ENCODE assay signal across 11 mouse cellular contexts in genomic region chr7:123429624-123430410, GRCm38 (mm10). TPM values are rescaled to one million over a fixed set of nuclear protein-coding genes. Genes with fewer than 3 reads are reported as not detected.
A peak's percentile ranks its signal among the peaks of the same experiment; 100 is the strongest.
DNase-seq lines count a peak whose midpoint lies in the region; ATAC-seq lines count a peak whose summit lies in the region.
"Had no signal": no experiment of that assay in that cellular context is flagged by ENCODE, and none has a peak within 500 bp of the region (broad histone marks: within the 10 kb centered on the region; RNA-seq: fewer than 3 reads in every experiment).

No protein-coding gene starts in this region.

- intact Hi-C loops in heart, postnatal 10 days (cut with DNase I): no loop called here
- intact Hi-C loops in left cerebral cortex, postnatal 4 days (cut with DNase I): no loop called here

- peak; percentile 94 for DNase-seq in heart, adult 11 months
- DNase-seq in heart, postnatal 10 days: no peak
- DNase-seq in 416B (ENCODE audit: low read depth): peak; percentile 84
- DNase-seq in cerebellum, postnatal 36 days: no peak
- DNase-seq in left cerebral cortex, postnatal 4 days: no peak

- peak overlapping the region; percentile 10 for H3K4me3 ChIP-seq in megakaryocyte, embryonic 14.5 days (replicated peaks)
- H3K4me3 ChIP-seq in forebrain, embryonic 12.5 days (replicated peaks): no peak overlapping the region
- H3K4me3 ChIP-seq: limb, embryonic 15.5 days; neural tube, embryonic 13.5 days had no signal

- H3K27ac ChIP-seq in forebrain, embryonic 12.5 days: no peak overlapping the region
- H3K27ac ChIP-seq: limb, embryonic 15.5 days; neural tube, embryonic 13.5 days had no signal

- WGBS in forebrain, embryonic 12.5 days: 90% methylated on average over 8 of the region's 8 CpGs

- peaks cover 35% of the 10 kb centered on the region for H3K4me1 ChIP-seq in megakaryocyte, embryonic 14.5 days
- no peaks in the 10 kb centered on the region for H3K4me1 ChIP-seq in forebrain, embryonic 12.5 days
- H3K4me1 ChIP-seq: limb, embryonic 15.5 days; neural tube, embryonic 13.5 days had no signal

- ATAC-seq in common myeloid progenitor, adult 5-6 weeks (replicated peaks; ENCODE audit: low read depth, poor library complexity, severe bottlenecking): peak; percentile 87
- no peak for ATAC-seq in forebrain, embryonic 12.5 days (ENCODE audit: low FRiP score)

- H3K27me3 ChIP-seq in megakaryocyte, embryonic 14.5 days (replicated peaks): no peaks in the 10 kb centered on the region
- no peaks in the 10 kb centered on the region for H3K27me3 ChIP-seq in forebrain, embryonic 12.5 days
- H3K27me3 ChIP-seq: limb, embryonic 15.5 days; neural tube, embryonic 13.5 days had no signal

- H3K9me3 ChIP-seq in megakaryocyte, embryonic 14.5 days: no peaks in the 10 kb centered on the region
- no peaks in the 10 kb centered on the region for H3K9me3 ChIP-seq in forebrain, embryonic 12.5 days
- H3K9me3 ChIP-seq: limb, embryonic 15.5 days had no signal

- H3K9ac ChIP-seq in forebrain, embryonic 12.5 days: no peak overlapping the region
- H3K9ac ChIP-seq: limb, embryonic 15.5 days; neural tube, embryonic 13.5 days had no signal

- H3K4me2 ChIP-seq in forebrain, embryonic 12.5 days: no peak overlapping the region
- H3K4me2 ChIP-seq: limb, embryonic 15.5 days; neural tube, embryonic 13.5 days had no signal

- peaks cover 57% of the 10 kb centered on the region for H3K36me3 ChIP-seq in megakaryocyte, embryonic 14.5 days (replicated peaks; ENCODE audit: low read length)
- peaks cover 37% of the 10 kb centered on the region for H3K36me3 ChIP-seq in forebrain, embryonic 12.5 days (replicated peaks)

RNA-seq across cellular contexts. Expression of gene Aqp8, which starts 32.3 kb away (rescaled TPM):
- 1 to 10 TPM; 3.9 to 5.9 TPM for total RNA-seq in heart, postnatal 10 days (2021)
- not detected in 2 replicates for total RNA-seq in common myeloid progenitor, adult 5-6 weeks (2017)
- polyA plus RNA-seq in megakaryocyte, embryonic 14.5 days (2012; ENCODE audit: insufficient read depth, low replicate concordance): not detected in 2 replicates
- polyA plus RNA-seq in forebrain, embryonic 12.5 days (2016; fragmentation: Nextera tagmentation; extraction: Ambion mirVana): 0.22 and 0.56 TPM in 2 replicates
- total RNA-seq in left cerebral cortex, postnatal 4 days (2021): not detected
- polyA plus RNA-seq: cortical plate, adult 2 months; limb, embryonic 15.5 days; neural tube, embryonic 13.5 days had no signal

Comparison
In these comparisons a context has a peak if more than half of its experiments do, and no peak if none do; other contexts are left out.
1. DNase-seq: peak in heart, adult 11 months (single experiment) and 416B (single experiment); none in heart, postnatal 10 days (0 of 2), cerebellum, postnatal 36 days (0 of 2) and left cerebral cortex, postnatal 4 days (single experiment).